Mouse (Mus musculus): Measurements from ENCODE around the gene Nova2. TPM values are rescaled to one million over a fixed set of nuclear protein-coding genes. Genes with fewer than 3 reads are reported as not detected.
A peak's percentile ranks its signal among the peaks of the same experiment; 100 is the strongest.

Nova2 gene
- polyA plus RNA-seq, 1 experiment from 2014 or later: 18.4 TPM

DNA sequence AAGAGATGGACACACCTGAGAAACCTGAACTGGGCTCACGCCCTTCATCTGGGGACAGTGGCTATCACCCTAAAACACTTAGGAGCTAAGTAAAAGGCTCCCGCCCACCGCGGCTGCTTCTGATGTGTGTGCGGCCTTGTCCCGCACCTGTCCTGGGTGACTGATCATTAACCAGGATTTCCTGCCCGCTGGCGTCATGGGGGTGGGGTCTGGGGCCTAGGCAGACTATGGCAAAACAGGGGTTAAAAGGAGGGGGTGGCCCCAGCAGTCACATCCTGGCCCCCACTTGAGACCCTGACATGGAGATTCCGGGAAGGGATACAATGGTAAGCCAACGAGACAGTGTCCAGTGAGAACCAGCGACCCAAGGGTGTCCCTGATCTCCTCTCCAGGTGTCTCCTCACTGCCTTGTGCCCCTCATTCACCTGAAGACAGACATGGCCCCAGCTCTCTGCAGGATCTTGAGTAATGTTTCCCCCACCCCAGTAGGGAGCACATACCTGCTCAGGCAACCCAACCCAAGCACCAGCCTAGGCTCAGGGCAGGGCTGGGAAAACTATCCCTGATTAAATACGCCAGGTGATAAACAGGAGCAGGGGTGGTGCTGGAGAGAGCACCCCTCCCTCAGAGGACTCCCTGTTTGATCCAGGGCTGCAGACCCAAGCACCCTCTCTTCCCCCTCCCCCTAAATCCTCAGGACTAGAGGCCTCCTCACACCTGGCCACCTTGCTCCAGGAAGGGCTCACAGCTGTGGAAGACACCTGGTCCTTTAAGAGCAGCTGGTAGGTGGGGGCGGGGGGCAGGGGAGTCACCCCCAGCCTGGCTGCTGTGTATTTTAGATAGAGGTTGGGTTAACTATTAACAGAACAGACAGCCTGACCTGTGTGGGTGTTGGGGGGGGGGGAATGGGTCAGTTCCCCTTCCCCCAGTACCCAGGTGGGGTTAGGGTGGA lies 81.6 kb downstream of the Nova2 start:
- H3K27ac ChIP-seq (ENCODE audit: low read depth, low read length): no peak overlapping the region
- H3K27me3 ChIP-seq (ENCODE audit: control insufficient read depth, insufficient read depth, low read length): no peaks in the 10 kb centered on the region
- no peak overlapping the region for H3K4me2 ChIP-seq (ENCODE audit: low read depth, low read length)
- H3K9ac ChIP-seq (replicated peaks; ENCODE audit: low read depth, low read length): no peak overlapping the region
- 77% methylated on average over 13 of the region's 13 CpGs for WGBS
- peaks cover 29% of the 10 kb centered on the region for H3K4me1 ChIP-seq (ENCODE audit: control insufficient read depth, insufficient read depth, low read length)
- peaks cover 11% of the 10 kb centered on the region for H3K36me3 ChIP-seq (ENCODE audit: control insufficient read depth, insufficient read depth, low read length)
- no peaks in the 10 kb centered on the region for H3K9me3 ChIP-seq (ENCODE audit: control insufficient read depth, low read length)
- H3K4me3 ChIP-seq (ENCODE audit: low read depth, low read length): no peak overlapping the region
- no peak for ATAC-seq (ENCODE audit: low read depth)

DNA sequence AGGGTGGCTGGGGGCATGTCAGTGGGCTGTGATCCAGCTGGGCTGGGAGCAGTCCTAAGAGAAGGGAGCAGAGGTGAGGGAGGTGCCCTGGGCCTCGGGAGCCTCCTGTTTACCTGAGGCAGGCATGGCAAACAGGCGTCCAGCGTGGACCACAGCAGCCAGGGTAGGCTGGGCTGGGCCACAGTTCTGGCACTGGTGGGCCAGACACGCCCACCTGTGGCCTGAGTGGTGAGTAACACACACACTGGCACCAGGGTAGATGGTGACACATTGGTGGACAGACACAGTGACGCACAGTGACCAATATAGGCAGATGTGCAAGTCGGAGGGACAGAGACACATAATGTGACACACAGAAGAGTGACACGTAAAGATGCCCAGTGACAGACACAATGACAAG lies 84.9 kb downstream of the Nova2 start:
- no peak overlapping the region for H3K9ac ChIP-seq (replicated peaks; ENCODE audit: low read depth, low read length)
- peaks cover 19% of the 10 kb centered on the region for H3K4me1 ChIP-seq (ENCODE audit: control insufficient read depth, insufficient read depth, low read length)
- no peak overlapping the region for H3K27ac ChIP-seq (ENCODE audit: low read depth, low read length)
- H3K36me3 ChIP-seq (ENCODE audit: control insufficient read depth, insufficient read depth, low read length): peaks cover 8% of the 10 kb centered on the region
- no peak for ATAC-seq (ENCODE audit: low read depth)
- no peaks in the 10 kb centered on the region for H3K9me3 ChIP-seq (ENCODE audit: control insufficient read depth, low read length)
- WGBS: 84% methylated on average over 7 of the region's 7 CpGs
- H3K4me3 ChIP-seq (ENCODE audit: low read depth, low read length): no peak overlapping the region
- no peak overlapping the region for H3K4me2 ChIP-seq (ENCODE audit: low read depth, low read length)
- H3K27me3 ChIP-seq (ENCODE audit: control insufficient read depth, insufficient read depth, low read length): no peaks in the 10 kb centered on the region

DNA sequence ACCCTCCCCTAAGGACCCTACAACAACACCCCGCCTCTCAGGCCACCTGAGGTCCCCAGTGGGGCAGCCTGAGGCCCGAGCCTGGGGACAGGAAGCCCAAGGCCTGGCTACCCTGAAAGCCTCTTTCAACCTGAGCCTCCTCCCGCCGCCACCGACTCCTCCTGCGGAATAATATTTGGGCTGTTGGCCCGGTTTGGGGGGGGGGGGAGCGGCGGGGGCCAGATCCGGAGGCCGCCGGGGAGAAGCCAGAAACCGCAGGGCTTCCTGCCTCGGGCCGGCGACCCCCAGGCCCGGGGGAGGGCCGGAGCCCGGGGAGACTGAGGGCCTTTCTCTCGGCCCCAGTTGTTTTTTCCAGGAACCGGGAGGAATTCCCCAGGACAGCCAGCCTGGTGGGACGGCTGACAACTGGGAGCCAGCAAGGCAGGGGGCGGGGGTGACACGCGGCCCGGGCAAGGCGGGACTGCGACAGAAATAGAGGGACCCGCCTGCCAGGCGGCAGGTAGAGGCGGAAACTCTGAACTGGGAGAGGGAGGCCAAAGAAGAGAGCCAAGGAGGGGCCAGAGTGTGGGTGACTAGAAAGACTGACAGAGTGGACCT lies 86.4 kb downstream of the Nova2 start:
- ATAC-seq (ENCODE audit: low read depth): no peak
- Histone ChIP-seq H3K27ac (ENCODE audit: low read depth, low read length) (no peak overlapping the region), H3K9ac (replicated peaks; ENCODE audit: low read depth, low read length) (peak overlapping the region; percentile 25; the same call in 1 of the 2 replicates), H3K27me3 (ENCODE audit: control insufficient read depth, insufficient read depth, low read length) (no peaks in the 10 kb centered on the region), H3K36me3 (ENCODE audit: control insufficient read depth, insufficient read depth, low read length) (0 out of 2 replicates have a peak, but pooled peaks cover 4% of the 10 kb centered on the region), H3K4me2 (ENCODE audit: low read depth, low read length) (peak overlapping the region; percentile 41), H3K4me3 (ENCODE audit: low read depth, low read length) (peak overlapping the region; percentile 5; the same call in 1 of the 2 replicates), H3K9me3 (ENCODE audit: control insufficient read depth, low read length) (no peaks in the 10 kb centered on the region), H3K4me1 (ENCODE audit: control insufficient read depth, insufficient read depth, low read length) (0 out of 2 replicates have a peak, but pooled peaks cover 7% of the 10 kb centered on the region)
- 6% methylated on average over 26 of the region's 31 CpGs for WGBS

DNA sequence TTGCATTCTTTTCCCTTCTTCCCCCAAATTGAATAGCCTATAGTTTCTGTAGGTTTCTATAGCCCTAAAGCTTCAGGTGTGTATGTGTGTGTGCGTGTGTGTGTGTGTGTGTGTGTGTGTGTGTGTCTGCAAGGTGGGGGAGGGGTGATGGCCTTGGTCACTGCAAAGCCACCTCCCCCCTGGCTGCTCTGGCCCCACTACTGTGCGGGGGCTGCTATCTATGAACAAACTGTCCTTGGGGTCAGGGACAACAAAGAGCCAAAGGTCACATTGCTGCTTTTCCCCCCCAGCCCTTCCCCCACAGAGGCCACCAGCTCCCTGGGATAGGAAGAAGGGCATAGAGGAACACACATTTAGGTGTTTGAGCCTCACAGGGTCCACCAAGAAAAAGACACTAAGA lies 87.2 kb downstream of the Nova2 start:
- Histone ChIP-seq H3K4me2 (ENCODE audit: low read depth, low read length) (no peak overlapping the region), H3K4me3 (ENCODE audit: low read depth, low read length) (no peak overlapping the region)
- WGBS: 54% methylated on average over 2 of the region's 2 CpGs

DNA sequence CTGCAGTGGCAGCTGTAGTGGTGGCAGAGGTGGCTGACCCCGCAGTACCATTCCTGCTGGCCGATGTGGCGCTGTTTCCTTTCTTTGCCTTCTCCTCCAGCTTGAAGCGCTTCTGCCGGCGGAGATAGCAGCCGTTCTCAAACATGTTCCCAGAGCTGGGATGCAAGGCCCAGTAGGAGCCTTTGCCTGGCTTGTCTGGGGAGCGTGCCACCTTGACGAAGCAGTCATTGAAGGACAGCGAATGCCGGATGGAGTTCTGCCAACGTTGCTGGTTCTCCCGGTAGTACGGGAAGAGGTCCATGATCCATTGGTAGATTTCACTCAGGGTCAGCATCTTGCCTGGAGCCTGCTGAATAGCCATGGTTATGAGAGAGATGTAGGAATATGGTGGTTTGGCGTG lies 88.8 kb downstream of the Nova2 start:
- 71% methylated on average over 15 of the region's 15 CpGs for WGBS
- Histone ChIP-seq H3K4me2 (ENCODE audit: low read depth, low read length) (no peak overlapping the region), H3K4me3 (ENCODE audit: low read depth, low read length) (no peak overlapping the region), H3K9me3 (ENCODE audit: control insufficient read depth, low read length) (no peaks in the 10 kb centered on the region), H3K9ac (replicated peaks; ENCODE audit: low read depth, low read length) (no peak overlapping the region), H3K27me3 (ENCODE audit: control insufficient read depth, insufficient read depth, low read length) (no peaks in the 10 kb centered on the region), H3K36me3 (ENCODE audit: control insufficient read depth, insufficient read depth, low read length) (no peaks in the 10 kb centered on the region), H3K4me1 (ENCODE audit: control insufficient read depth, insufficient read depth, low read length) (0 out of 2 replicates have a peak, but pooled peaks cover 7% of the 10 kb centered on the region), H3K27ac (ENCODE audit: low read depth, low read length) (no peak overlapping the region)
- no peak for ATAC-seq (ENCODE audit: low read depth)

More for the DNA sequence above, 87.2 kb downstream of the Nova2 start:
- Histone ChIP-seq H3K9ac (replicated peaks; ENCODE audit: low read depth, low read length) (no peak overlapping the region), H3K4me1 (ENCODE audit: control insufficient read depth, insufficient read depth, low read length) (0 out of 2 replicates have a peak, but pooled peaks cover 7% of the 10 kb centered on the region), H3K27ac (ENCODE audit: low read depth, low read length) (no peak overlapping the region), H3K36me3 (ENCODE audit: control insufficient read depth, insufficient read depth, low read length) (no peaks in the 10 kb centered on the region), H3K27me3 (ENCODE audit: control insufficient read depth, insufficient read depth, low read length) (no peaks in the 10 kb centered on the region), H3K9me3 (ENCODE audit: control insufficient read depth, low read length) (no peaks in the 10 kb centered on the region)
- ATAC-seq (ENCODE audit: low read depth): no peak

Other genes starting within 250 kb of the Nova2 start
- gene Psg20, start 239.7 kb upstream of the Nova2 start, polyA plus RNA-seq (2014; fragmentation: Nextera tagmentation; extraction: Ambion mirVana): not detected in 2 replicates
- not detected in 2 replicates for gene Psg22, start 207.8 kb upstream of the Nova2 start, polyA plus RNA-seq (2014; fragmentation: Nextera tagmentation; extraction: Ambion mirVana)
- not detected in 2 replicates for gene Psg19, start 127.4 kb upstream of the Nova2 start, polyA plus RNA-seq (2014; fragmentation: Nextera tagmentation; extraction: Ambion mirVana)
- 0.12 TPM in 1 of 2 replicates, not detected in the other for gene Psg17, start 104.3 kb upstream of the Nova2 start, polyA plus RNA-seq (2014; fragmentation: Nextera tagmentation; extraction: Ambion mirVana)
- 0.46 TPM in 1 of 2 replicates, not detected in the other for gene Mill2, start 85.9 kb upstream of the Nova2 start, polyA plus RNA-seq (2014; fragmentation: Nextera tagmentation; extraction: Ambion mirVana)
- 18.3 and 18.7 TPM in 2 replicates for gene Pglyrp1, start 54.6 kb upstream of the Nova2 start, polyA plus RNA-seq (2014; fragmentation: Nextera tagmentation; extraction: Ambion mirVana)
- 17.6 and 20.2 TPM in 2 replicates for gene Ccdc61, start 15.5 kb upstream of the Nova2 start, polyA plus RNA-seq (2014; fragmentation: Nextera tagmentation; extraction: Ambion mirVana)
- gene Nanos2, start 61.5 kb downstream of the Nova2 start, polyA plus RNA-seq (2014; fragmentation: Nextera tagmentation; extraction: Ambion mirVana): 0.84 and 1.1 TPM in 2 replicates
- 6.0 and 6.9 TPM in 2 replicates for gene Mypop, start 65.4 kb downstream of the Nova2 start, polyA plus RNA-seq (2014; fragmentation: Nextera tagmentation; extraction: Ambion mirVana)
- 29.7 and 30.3 TPM in 2 replicates for gene Irf2bp1, start 78.2 kb downstream of the Nova2 start, polyA plus RNA-seq (2014; fragmentation: Nextera tagmentation; extraction: Ambion mirVana)
- gene Foxa3, start 97.7 kb downstream of the Nova2 start, polyA plus RNA-seq (2014; fragmentation: Nextera tagmentation; extraction: Ambion mirVana): not detected in 2 replicates
- 16.8 and 16.9 TPM in 2 replicates for gene Sympk, start 98.5 kb downstream of the Nova2 start, polyA plus RNA-seq (2014; fragmentation: Nextera tagmentation; extraction: Ambion mirVana)
- gene Rsph6a, start 128.8 kb downstream of the Nova2 start, polyA plus RNA-seq (2014; fragmentation: Nextera tagmentation; extraction: Ambion mirVana): not detected in 2 replicates
- 30.2 and 35.2 TPM in 2 replicates for gene Dmwd, start 150.3 kb downstream of the Nova2 start, polyA plus RNA-seq (2014; fragmentation: Nextera tagmentation; extraction: Ambion mirVana)
- gene Dmpk, start 158.0 kb downstream of the Nova2 start, polyA plus RNA-seq (2014; fragmentation: Nextera tagmentation; extraction: Ambion mirVana): 7.1 and 9.4 TPM in 2 replicates
- gene Six5, start 168.7 kb downstream of the Nova2 start, polyA plus RNA-seq (2014; fragmentation: Nextera tagmentation; extraction: Ambion mirVana): 1.3 and 2.4 TPM in 2 replicates
- gene Gm4969, start 192.5 kb downstream of the Nova2 start, polyA plus RNA-seq (2014; fragmentation: Nextera tagmentation; extraction: Ambion mirVana): 5.9 and 9.9 TPM in 2 replicates
- 11.6 and 13.1 TPM in 2 replicates for gene Fbxo46, start 194.0 kb downstream of the Nova2 start, polyA plus RNA-seq (2014; fragmentation: Nextera tagmentation; extraction: Ambion mirVana)
- gene Qpctl, start 223.4 kb downstream of the Nova2 start, polyA plus RNA-seq (2014; fragmentation: Nextera tagmentation; extraction: Ambion mirVana): 18.6 and 21.2 TPM in 2 replicates
- gene Snrpd2, start 223.8 kb downstream of the Nova2 start, polyA plus RNA-seq (2014; fragmentation: Nextera tagmentation; extraction: Ambion mirVana): 94.1 and 110 TPM in 2 replicates
- gene Gipr, start 240.2 kb downstream of the Nova2 start, polyA plus RNA-seq (2014; fragmentation: Nextera tagmentation; extraction: Ambion mirVana): 0.75 and 1.8 TPM in 2 replicates

Data from neural tube, embryonic 14.5 days (tissue).